Comparison of ENCODE assay signal across 39 mouse cellular contexts in genomic region chr15:81975156-81975555, GRCm38 (mm10). TPM values are rescaled to one million over a fixed set of nuclear protein-coding genes. Genes with fewer than 3 reads are reported as not detected.
"Had no signal": no experiment of that assay in that cellular context is flagged by ENCODE, and none has a peak within 500 bp of the region (broad histone marks: within the 10 kb centered on the region; RNA-seq: fewer than 3 reads in every experiment).

No protein-coding gene starts in this region.

RNA-seq across cellular contexts. Expression of gene 1700029P11Rik, which starts 5.2 kb away (rescaled TPM):
- total RNA-seq: heart, postnatal 10 days; heart, postnatal 14 days; heart, postnatal 25 days; heart, postnatal 36 days; heart, postnatal 4 days; hematopoietic stem cell, adult 5-6 weeks; hindbrain, postnatal 0 days; layer of hippocampus, adult 18-20 months; layer of hippocampus, adult 8-10 months; layer of hippocampus, postnatal 10 days; layer of hippocampus, postnatal 14 days; layer of hippocampus, postnatal 25 days; layer of hippocampus, postnatal 36 days; left cerebral cortex, adult 18-20 months; left cerebral cortex, adult 2 months; left cerebral cortex, adult 8-10 months had no signal
- polyA plus RNA-seq: heart, embryonic 12.5 days; heart, embryonic 13.5 days; heart, embryonic 14.5 days; heart, embryonic 15.5 days; heart, embryonic 16.5 days; heart, postnatal 0 days; hindbrain, embryonic 10.5 days; hindbrain, embryonic 11.5 days; hindbrain, embryonic 12.5 days; hindbrain, embryonic 13.5 days; hindbrain, embryonic 14.5 days; hindbrain, embryonic 15.5 days; hindbrain, embryonic 16.5 days; hindbrain, postnatal 0 days; inflammation-experienced regulatory T-cells, adult 6 months; intestine, embryonic 14.5 days; intestine, embryonic 15.5 days; intestine, embryonic 16.5 days; intestine, postnatal 0 days; kidney, embryonic 14.5 days; kidney, embryonic 15.5 days; kidney, embryonic 16.5 days; kidney, postnatal 0 days; large intestine, adult 2 months had no signal

RNA-seq across cellular contexts. Expression of gene Csdc2, which starts 38.6 kb away (rescaled TPM):
- total RNA-seq: hematopoietic stem cell, adult 5-6 weeks had no signal
- polyA plus RNA-seq: inflammation-experienced regulatory T-cells, adult 6 months had no signal
